Mouse (Mus musculus) limb, embryonic 14.5 days (tissue): ENCODE data around the gene Klhl32. TPM values are rescaled to one million over a fixed set of nuclear protein-coding genes. Genes with fewer than 3 reads are reported as not detected.

ENCODE experiments used
- ATAC-seq: fragments of 200-750 bp; cut with Nextera tagmentation; 2 replicates; pipeline ENCODE4 v1.8.0; 2017; ENCODE audit warnings: low read depth, moderate number of reproducible peaks, moderate TSS enrichment; ENCODE audit not compliant: low FRiP score
- DNase-seq: peaks from one replicate; pipeline ENCODE4 v3.0.0-alpha.2; 2015; ENCODE audit warnings: low spot score
- H3K27ac ChIP-seq: fragments of 300-500 bp; sonication (generic); replicated peaks from 2 replicates; pipeline ENCODE4 v1.5.1; 2014; ENCODE audit warnings: low read depth, mild to moderate bottlenecking, low read length, moderate library complexity, mixed read lengths
- H3K27me3 ChIP-seq: fragments of 300-500 bp; sonication (generic); 2 replicates; pipeline ENCODE4 v1.6.1; 2014; ENCODE audit warnings: low read length, mixed read lengths; ENCODE audit not compliant: control insufficient read depth, insufficient read depth
- H3K36me3 ChIP-seq: fragments of 300-500 bp; sonication (generic); 2 replicates; pipeline ENCODE4 v1.6.1; 2014; ENCODE audit warnings: mild to moderate bottlenecking, low read length, moderate library complexity, mixed read lengths; ENCODE audit not compliant: control insufficient read depth, insufficient read depth
- H3K4me1 ChIP-seq: fragments of 300-500 bp; sonication (generic); 2 replicates; pipeline ENCODE4 v1.6.1; 2014; ENCODE audit warnings: antibody characterized with exemption, low read length, mixed read lengths; ENCODE audit not compliant: control insufficient read depth, insufficient read depth
- H3K4me2 ChIP-seq: fragments of 300-500 bp; sonication (generic); replicated peaks from 2 replicates; pipeline ENCODE4 v1.6.1; 2014; ENCODE audit warnings: low read depth, mild to moderate bottlenecking, low read length, moderate library complexity; ENCODE audit not compliant: severe bottlenecking
- H3K4me3 ChIP-seq: fragments of 300-500 bp; sonication (generic); replicated peaks from 2 replicates; pipeline ENCODE4 v1.5.1; 2014; ENCODE audit warnings: low read length
- H3K9ac ChIP-seq: fragments of 300-500 bp; sonication (generic); 2 replicates; pipeline ENCODE4 v1.6.1; 2014; ENCODE audit warnings: mild to moderate bottlenecking, low read depth, low read length, moderate library complexity; ENCODE audit not compliant: severe bottlenecking
- H3K9me3 ChIP-seq: fragments of 300-500 bp; sonication (generic); 2 replicates; pipeline ENCODE4 v1.6.1; 2016; ENCODE audit warnings: low read length; ENCODE audit not compliant: control insufficient read depth
- POLR2A ChIP-seq: fragments of 200-500 bp; IDR thresholded peaks from 2 replicates; pipeline ENCODE4 v1.8.0; 2012; ENCODE audit warnings: inconsistent platforms, mild to moderate bottlenecking, moderate library complexity, borderline replicate concordance; ENCODE audit not compliant: insufficient read depth, insufficient read length; ENCODE audit errors: extremely low read depth
- WGBS: fragments of 180-500 bp; shearing (Covaris S2); extraction: QIAGEN DNeasy Blood & Tissue Kit; methylation state at CpG from one replicate; pipeline ENCODE4 v1.1.7; 2014; 5-methylcytosine and 5-hydroxymethylcytosine counted together
- polyA plus RNA-seq, 2 experiments: library from polyadenylated mRNA; depleted of rRNA in 1 of 2; stranded (reverse) in 1 of 2; unstranded in 1 of 2; fragments of >200 nt; fragmentation: Nextera tagmentation in 1 of 2; extraction: Ambion mirVana in 1 of 2; gene quantifications; 2 replicates each; pipeline versions ENCODE4 v1.2.1 to v1.2.3; 2012 to 2014

Klhl32 gene
- polyA plus RNA-seq, 2 experiments, result 1.5 to 3.0 TPM

DNA sequence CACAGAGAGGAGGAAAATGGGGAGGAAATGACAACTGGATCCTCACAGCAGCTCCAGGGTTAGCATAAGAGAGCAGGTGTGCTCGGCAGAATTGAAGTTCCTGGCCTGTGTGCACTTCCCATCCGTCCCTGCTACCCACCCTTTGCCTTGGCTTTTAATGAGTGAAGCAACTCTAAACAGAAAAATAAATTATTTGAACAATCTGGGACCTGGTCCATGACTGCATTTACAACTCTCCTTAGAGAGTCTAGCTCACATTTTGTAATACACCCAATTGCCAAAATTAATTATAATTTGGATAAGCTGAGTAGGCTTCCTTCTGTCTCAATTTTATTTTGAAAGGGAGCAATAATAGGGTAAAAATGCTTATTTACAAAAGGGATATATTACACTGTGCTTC is 49.6 kb downstream of the Klhl32 start:
- Histone ChIP-seq H3K4me3 (no peak overlapping the region), H3K36me3 (no peaks in the 10 kb centered on the region), H3K9me3 (no peaks in the 10 kb centered on the region), H3K27me3 (no peaks in the 10 kb centered on the region), H3K4me1 (peaks cover 16% of the 10 kb centered on the region; the same call in 1 of the 2 replicates), H3K27ac (no peak overlapping the region), H3K9ac (no peak overlapping the region), H3K4me2 (no peak overlapping the region)
- DNase-seq (no peak), ATAC-seq (no peak)
- WGBS, result 43% methylated on average over 2 of the region's 2 CpGs
- no peak for TF ChIP-seq POLR2A

DNA sequence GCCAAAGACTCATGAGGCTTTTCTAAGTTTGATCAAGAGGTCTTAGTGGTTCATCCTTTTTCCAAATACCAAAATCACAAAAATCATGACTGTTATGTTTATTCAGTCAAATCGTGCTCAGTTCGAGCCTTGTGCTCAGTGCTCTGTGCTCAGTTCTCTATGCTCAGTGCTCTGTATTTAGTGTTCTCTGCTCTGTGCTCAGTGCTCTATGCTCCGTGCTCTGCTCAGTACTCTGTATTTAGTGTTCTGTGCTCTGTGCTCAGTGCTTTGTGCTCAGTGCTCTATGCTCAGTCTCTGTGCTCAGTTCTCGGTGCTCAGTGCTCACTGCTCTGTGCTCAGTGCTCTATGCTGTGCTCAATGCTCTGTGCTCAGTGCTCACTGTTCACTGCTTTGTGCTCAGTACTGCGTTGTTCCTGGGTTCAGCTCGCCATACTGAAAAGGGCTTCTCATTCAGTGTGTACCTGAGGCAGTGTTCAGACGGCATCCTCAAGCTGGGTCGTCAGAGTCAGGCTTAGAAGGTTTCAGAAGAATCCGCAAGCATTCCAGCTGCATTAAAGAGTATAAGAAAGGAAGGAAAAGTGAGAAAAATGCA is 50.5 kb downstream of the Klhl32 start:
- no peak for TF ChIP-seq POLR2A
- H3K27me3 ChIP-seq, result no peaks in the 10 kb centered on the region
- no peaks in the 10 kb centered on the region for H3K9me3 ChIP-seq
- DNase-seq (no peak), ATAC-seq (no peak)
- no peak overlapping the region for H3K4me3 ChIP-seq
- 87% methylated on average over 9 of the region's 9 CpGs for WGBS
- H3K4me1 ChIP-seq, result peaks cover 16% of the 10 kb centered on the region; the same call in 1 of the 2 replicates
- H3K36me3 ChIP-seq, result no peaks in the 10 kb centered on the region
- H3K9ac ChIP-seq, result no peak overlapping the region
- no peak overlapping the region for H3K27ac ChIP-seq
- H3K4me2 ChIP-seq, result no peak overlapping the region

DNA sequence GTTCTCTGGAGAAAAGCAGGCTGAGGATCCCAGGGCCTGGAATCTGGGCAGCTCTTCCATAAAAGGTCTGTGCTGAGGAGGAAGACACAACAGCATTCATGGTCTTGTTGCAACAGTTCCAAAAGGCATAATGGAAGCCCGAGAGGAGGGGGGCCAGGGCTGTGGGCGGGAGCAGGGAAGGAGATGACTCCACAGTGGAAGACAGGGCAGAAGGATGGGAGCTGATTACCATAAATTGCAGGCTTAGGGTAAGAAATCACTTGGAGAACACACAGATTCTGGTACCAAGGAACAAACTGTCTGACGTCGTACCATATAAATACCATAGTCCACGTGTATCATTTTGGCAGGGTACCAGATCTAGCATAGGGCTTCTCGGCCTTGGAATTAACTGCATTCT is 51.9 kb downstream of the Klhl32 start:
- no peak for TF ChIP-seq POLR2A
- DNase-seq (no peak), ATAC-seq (no peak)
- H3K4me2 ChIP-seq, result no peak overlapping the region
- peaks cover 16% of the 10 kb centered on the region; the same call in 1 of the 2 replicates for H3K4me1 ChIP-seq
- H3K36me3 ChIP-seq, result no peaks in the 10 kb centered on the region
- no peaks in the 10 kb centered on the region for H3K9me3 ChIP-seq
- H3K27ac ChIP-seq, result no peak overlapping the region
- H3K4me3 ChIP-seq, result no peak overlapping the region
- H3K9ac ChIP-seq, result no peak overlapping the region
- WGBS, result 73% methylated on average over 6 of the region's 6 CpGs
- H3K27me3 ChIP-seq, result no peaks in the 10 kb centered on the region

DNA sequence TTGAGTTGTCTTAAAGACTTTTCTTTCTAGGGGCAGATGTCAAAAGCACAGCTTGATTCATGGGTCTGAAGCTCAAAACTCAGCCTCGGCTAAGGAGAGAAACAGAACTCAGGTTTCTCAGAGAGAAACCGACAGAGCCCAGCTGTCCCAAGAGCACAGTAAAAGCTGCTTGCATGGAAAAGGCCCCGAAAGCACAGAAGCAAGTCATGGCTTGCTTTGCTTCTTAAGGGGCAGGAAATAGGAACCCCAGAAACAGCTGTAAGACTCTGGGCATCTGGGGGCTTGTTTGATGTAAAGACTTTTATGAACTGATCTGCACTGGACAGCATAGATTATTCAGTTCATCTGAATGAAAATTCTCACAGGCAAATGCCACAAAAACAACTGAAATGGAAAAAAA is 53.1 kb downstream of the Klhl32 start:
- Histone ChIP-seq H3K27me3 (no peaks in the 10 kb centered on the region), H3K9me3 (no peaks in the 10 kb centered on the region), H3K27ac (no peak overlapping the region), H3K9ac (no peak overlapping the region), H3K36me3 (no peaks in the 10 kb centered on the region), H3K4me1 (peaks cover 16% of the 10 kb centered on the region; the same call in 1 of the 2 replicates), H3K4me2 (no peak overlapping the region), H3K4me3 (no peak overlapping the region)
- 8% methylated on average over 3 of the region's 3 CpGs for WGBS
- TF ChIP-seq POLR2A, result no peak
- ATAC-seq, result peak; percentile 44; the same call in 1 of the 2 replicates
- DNase-seq, result peak; percentile 53

DNA sequence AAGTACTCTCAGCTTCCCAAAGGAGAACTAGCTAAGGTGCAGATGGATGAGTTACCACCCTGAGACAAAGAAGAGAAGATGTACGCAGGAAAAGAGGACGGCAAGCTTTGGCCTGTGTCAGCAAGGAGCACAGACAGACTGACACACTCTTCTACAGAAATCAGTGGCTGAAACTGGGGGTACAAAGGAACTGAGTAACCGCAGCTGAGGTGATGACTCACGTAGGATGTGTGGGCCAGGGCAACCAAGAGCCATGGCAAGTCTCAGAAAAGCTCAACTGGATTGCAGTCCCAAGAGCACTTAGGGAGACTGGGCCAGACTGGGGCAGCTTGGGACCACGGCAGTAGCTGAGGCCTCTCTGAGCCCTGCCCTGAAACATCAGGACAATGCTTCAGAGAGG is 53.6 kb downstream of the Klhl32 start:
- no peak for TF ChIP-seq POLR2A
- no peaks in the 10 kb centered on the region for H3K36me3 ChIP-seq
- no peak overlapping the region; the same call in 1 of the 2 replicates for H3K9ac ChIP-seq
- no peaks in the 10 kb centered on the region for H3K27me3 ChIP-seq
- H3K4me3 ChIP-seq, result no peak overlapping the region
- H3K27ac ChIP-seq, result no peak overlapping the region
- no peak overlapping the region for H3K4me2 ChIP-seq
- DNase-seq, result no peak
- ATAC-seq, result no peak
- 79% methylated on average over 5 of the region's 5 CpGs for WGBS
- H3K4me1 ChIP-seq, result peaks cover 16% of the 10 kb centered on the region; the same call in 1 of the 2 replicates
- no peaks in the 10 kb centered on the region for H3K9me3 ChIP-seq
